Mouse (Mus musculus) bone marrow, adult 2 months (tissue): ENCODE data around the gene Slc38a10.

Experiments
- CTCF ChIP-seq: fragments of 200-500 bp; IDR thresholded peaks from 2 replicates; pipeline ENCODE4 v1.5.1; 2011; ENCODE audit warnings: low read length, control low read depth; ENCODE audit not compliant: control insufficient read depth, insufficient read depth
- POLR2A ChIP-seq: fragments of 200-500 bp; IDR thresholded peaks from 2 replicates; pipeline ENCODE4 v1.6.1; 2011; ENCODE audit warnings: low read depth, mild to moderate bottlenecking, control low read depth, low read length, borderline replicate concordance; ENCODE audit not compliant: control insufficient read depth

DNA sequence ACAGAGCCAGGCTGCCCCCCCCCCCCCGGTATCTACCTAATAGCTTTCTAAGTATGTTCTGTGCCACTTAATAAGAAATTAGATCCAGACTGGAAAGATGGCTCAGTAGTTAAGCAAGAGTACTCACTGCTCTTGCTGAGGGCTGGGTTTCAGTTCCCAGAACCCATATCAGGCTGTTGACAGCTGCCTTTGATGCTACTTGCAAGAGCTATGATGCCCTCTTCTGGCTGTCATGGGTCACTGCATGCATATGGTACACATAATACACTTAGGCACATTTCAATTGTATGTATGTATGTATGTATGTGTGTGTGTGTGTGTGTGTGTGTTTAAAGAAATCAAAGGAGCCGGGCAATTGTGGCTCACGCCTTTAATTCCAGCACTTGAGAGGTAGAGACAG lies 12.1 kb upstream of the Slc38a10 start:
- TF ChIP-seq POLR2A: no peak
- no peak for TF ChIP-seq CTCF
